Mouse (Mus musculus) brain, embryonic 14.5 days (tissue): ENCODE measurements at regions not wholly inside any gene's neighbourhood (a gene's known extent, or its start where the extent isn't known, plus 50 kb on each side); places are given as distances from the start of the nearest gene placed in this dataset.
A peak's percentile ranks its signal among the peaks of the same experiment; 100 is the strongest.

ENCODE experiments used
- DNase-seq: peaks from one replicate; pipeline ENCODE4 v3.0.0-alpha.2; 2011; ENCODE audit warnings: low read depth
- CTCF ChIP-seq: fragments of 200-500 bp; IDR thresholded peaks from 2 replicates; pipeline ENCODE4 v1.5.1; 2012; ENCODE audit warnings: inconsistent platforms, mild to moderate bottlenecking, moderate library complexity, borderline replicate concordance; ENCODE audit not compliant: insufficient read depth, insufficient read length; ENCODE audit errors: extremely low read depth
- POLR2A ChIP-seq: fragments of 200-500 bp; IDR thresholded peaks from 2 replicates; pipeline ENCODE4 v1.6.1; 2012; ENCODE audit warnings: mild to moderate bottlenecking, inconsistent platforms, borderline replicate concordance; ENCODE audit not compliant: poor library complexity, insufficient read depth, insufficient read length, severe bottlenecking; ENCODE audit errors: extremely low read depth

DNA sequence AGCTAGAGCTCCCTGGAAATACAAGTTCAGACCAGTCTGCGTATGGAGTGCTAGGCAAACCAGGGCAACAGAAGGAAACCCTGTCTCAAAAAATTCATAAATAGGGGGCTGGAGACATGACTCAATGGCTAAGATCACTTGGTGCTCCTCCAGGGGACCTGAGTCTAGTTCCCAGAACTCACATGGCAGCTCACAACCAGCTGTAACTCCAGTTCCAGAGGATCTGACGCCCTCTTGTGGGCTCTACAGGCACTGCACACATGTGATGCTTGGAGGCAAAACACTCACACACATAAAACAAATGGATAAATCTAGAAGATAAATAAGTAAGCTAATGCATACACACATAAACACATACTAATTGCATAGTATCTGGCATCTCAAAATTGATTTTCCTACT is 59.1 kb upstream of the Ephb1 start:
- TF ChIP-seq CTCF = peak; percentile 21; the same call in 1 of the 2 replicates
- TF ChIP-seq POLR2A = no peak
- DNase-seq = no peak

DNA sequence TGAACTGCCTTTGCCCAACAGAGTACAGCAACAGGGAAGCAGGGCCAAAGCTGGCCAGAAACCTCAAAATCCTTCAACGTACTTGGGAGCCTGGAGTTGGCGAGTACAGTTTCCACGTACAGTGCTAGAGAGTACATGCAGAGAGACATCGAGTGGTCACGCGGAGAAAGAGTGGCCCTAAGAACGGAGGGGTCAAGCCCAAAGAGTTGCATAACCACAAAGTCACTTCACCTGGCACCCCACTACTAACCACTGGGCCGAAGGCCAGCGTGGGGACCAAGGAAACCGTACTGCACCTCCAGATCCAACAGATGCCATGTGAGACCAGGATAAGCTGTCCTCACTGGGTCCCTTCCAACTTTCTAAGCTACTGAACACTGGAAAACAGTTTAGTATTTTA is 56.2 kb upstream of the Ephb1 start:
- no peak for DNase-seq
- no peak for TF ChIP-seq POLR2A
- TF ChIP-seq CTCF = no peak

DNA sequence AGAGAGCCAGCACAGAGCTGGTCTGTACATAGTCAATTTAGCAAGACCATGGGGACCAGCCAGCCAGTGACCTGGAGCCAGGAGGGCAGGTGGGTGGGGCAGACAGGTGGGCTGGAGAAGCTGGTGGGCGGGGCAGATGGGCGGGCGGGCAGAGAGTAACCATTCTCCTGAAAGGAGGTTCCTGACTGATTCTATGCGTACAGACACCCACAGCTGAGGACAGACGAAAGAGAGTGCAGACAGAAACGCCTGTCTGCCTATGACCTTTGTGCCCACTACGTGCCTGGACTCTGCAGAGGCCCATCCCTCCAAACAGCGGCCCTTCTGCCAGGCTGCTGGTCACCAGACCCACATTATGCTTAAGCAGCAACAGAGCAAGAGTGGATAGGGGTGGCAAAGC is 51.5 kb upstream of the Ephb1 start:
- TF ChIP-seq CTCF = no peak
- no peak for TF ChIP-seq POLR2A
- DNase-seq = no peak
